Mouse (Mus musculus) olfactory bulb, adult 2 months (tissue): ENCODE measurements around the gene BC030867.

Experiments
- CTCF ChIP-seq: fragments of 200-500 bp; IDR thresholded peaks from 2 replicates; pipeline ENCODE4 v1.5.1; 2012; ENCODE audit warnings: low read depth, mild to moderate bottlenecking, low read length, moderate library complexity; ENCODE audit not compliant: insufficient read depth
- POLR2A ChIP-seq: fragments of 200-500 bp; IDR thresholded peaks from 2 replicates; pipeline ENCODE4 v1.6.1; 2012; ENCODE audit warnings: mild to moderate bottlenecking, low read depth, low read length, moderate library complexity; ENCODE audit not compliant: insufficient read depth

DNA sequence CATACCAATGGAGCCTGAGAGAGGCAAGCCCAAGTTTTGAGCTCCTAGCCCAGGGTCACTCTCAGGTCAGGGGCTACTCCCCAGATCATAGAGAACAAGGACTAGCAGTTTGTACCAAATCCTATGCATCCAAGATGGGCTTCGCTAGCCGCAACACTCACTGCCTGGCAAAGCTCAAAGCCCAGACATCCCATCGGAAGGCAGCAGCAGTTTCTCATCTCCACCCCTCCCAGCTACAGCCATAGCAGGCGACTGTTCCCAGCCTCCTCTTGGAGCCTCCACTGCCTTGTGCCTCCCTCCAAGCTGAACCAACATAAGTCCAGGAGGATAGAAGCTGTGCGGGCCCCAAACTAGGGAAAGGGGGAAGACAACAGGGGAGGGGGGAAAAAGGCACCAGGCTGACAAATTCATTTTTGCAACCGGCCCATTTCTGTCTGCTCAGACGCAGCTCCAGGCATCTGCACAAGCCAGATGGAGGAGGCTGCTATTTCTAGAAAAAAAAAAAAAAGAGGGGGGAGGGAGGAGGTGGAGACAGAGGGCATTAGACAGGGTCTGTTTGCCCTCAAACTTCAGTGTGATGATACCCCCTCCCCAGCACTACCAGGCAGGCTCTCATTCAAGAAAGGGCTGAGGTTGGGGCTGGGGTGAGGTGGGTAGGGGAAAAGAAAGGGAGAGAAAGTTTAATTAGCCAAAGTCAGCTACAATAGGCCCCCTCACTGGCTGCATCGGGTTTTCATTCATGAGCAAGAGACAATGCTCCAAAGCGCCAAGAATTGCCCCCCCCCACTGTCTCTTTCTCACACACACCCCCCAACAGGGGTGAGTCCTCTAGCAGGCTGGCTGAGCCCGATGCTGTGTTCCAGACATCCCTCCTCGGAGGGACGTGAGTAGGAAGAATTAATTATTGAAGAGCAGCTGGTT, 21.2 kb upstream of the BC030867 start:
- TF ChIP-seq CTCF (no peak), POLR2A (no peak)
